Mouse (Mus musculus) liver, adult 2 months (tissue): ENCODE data around the gene Ms4a14.

Experiments used
- CTCF ChIP-seq: fragments of 200-500 bp; IDR thresholded peaks from 2 replicates; pipeline ENCODE4 v1.5.1; 2011; ENCODE audit warnings: low read depth, low read length, control low read depth
- POLR2A ChIP-seq: fragments of 200-500 bp; IDR thresholded peaks from 2 replicates; pipeline ENCODE4 v1.6.1; 2011; ENCODE audit warnings: low read length, control low read depth; ENCODE audit not compliant: insufficient read depth; ENCODE audit errors: extremely low read depth

DNA sequence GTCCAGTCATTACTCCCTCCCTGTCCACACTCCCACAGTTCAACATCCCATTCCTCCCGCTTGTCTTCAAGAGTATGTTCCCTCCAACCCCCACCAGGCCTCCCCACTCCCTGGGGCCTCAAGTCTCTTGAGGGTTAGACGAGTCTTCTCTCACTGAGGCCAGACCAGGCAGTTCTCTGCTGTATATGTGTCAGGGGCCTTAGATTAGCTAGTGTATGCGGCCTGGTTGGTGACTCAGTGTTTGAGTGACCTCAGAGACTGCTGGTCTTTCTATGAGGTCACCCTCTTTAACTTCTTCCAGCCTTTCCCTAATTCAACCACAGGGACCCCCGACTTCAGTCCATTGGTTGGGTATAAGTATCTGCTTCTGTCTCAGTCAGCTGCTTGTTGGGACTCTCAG, 47.3 kb downstream of the Ms4a14 start:
- no peak for TF ChIP-seq POLR2A
- no peak for TF ChIP-seq CTCF
